Mouse (Mus musculus) megakaryocyte progenitor cell, adult 5-6 weeks (primary cell): ENCODE measurements around the gene Cebpa. TPM values are rescaled to one million over a fixed set of nuclear protein-coding genes. Genes with fewer than 3 reads are reported as not detected.

ENCODE experiments used
- ATAC-seq: replicated peaks from 2 replicates; pipeline ENCODE4 v1.8.0; 2016; ENCODE audit warnings: mild to moderate bottlenecking, moderate TSS enrichment, inconsistent platforms; ENCODE audit not compliant: poor library complexity
- total RNA-seq, 2 experiments: library from RNA; stranded (forward) in 1 of 2; stranded (reverse) in 1 of 2; fragments of 157-497, 149-512 nt in 1 of 2; fragments of 200-1000 nt in 1 of 2; gene quantifications; 2 replicates each; pipeline versions ENCODE4 v1.2.3 to v1.2.4; 2015 to 2017

The Cebpa gene
- total RNA-seq, 2 experiments from 2014 or later: 27.2 to 70.5 TPM

- ATAC-seq: no peak
Measured at GRCm38 (mm10) chr7:35119506-35120145, 533 bp downstream of the Cebpa start.

DNA sequence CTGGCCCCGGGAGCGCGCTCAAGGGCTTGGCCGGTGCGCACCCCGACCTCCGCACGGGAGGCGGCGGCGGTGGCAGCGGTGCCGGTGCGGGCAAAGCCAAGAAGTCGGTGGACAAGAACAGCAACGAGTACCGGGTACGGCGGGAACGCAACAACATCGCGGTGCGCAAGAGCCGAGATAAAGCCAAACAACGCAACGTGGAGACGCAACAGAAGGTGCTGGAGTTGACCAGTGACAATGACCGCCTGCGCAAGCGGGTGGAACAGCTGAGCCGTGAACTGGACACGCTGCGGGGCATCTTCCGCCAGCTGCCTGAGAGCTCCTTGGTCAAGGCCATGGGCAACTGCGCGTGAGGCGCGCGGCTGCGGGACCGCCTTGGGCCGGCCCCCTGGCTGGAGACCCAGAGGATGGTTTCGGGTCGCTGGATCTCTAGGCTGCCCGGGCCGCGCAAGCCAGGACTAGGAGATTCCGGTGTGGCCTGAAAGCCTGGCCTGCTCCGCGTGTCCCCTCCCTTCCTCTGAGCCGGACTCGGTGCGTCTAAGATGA lies 1.1 kb downstream of the Cebpa start:
- ATAC-seq: no peak

DNA sequence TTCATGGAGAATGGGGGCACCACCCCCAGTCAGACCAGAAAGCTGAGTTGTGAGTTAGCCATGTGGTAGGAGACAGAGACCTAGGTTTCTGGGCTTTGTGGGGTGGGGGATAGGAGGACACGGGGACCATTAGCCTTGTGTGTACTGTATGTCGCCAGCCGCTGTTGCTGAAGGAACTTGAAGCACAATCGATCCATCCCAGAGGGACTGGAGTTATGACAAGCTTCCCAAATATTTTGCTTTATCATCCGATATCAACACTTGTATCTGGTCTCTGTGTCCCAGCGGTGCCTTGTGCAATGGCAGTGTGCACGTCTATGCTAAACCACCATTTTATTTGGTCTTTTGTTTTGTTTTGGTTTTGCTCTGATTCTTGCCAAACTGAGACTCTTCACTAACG lies 2.1 kb downstream of the Cebpa start:
- no peak for ATAC-seq

DNA sequence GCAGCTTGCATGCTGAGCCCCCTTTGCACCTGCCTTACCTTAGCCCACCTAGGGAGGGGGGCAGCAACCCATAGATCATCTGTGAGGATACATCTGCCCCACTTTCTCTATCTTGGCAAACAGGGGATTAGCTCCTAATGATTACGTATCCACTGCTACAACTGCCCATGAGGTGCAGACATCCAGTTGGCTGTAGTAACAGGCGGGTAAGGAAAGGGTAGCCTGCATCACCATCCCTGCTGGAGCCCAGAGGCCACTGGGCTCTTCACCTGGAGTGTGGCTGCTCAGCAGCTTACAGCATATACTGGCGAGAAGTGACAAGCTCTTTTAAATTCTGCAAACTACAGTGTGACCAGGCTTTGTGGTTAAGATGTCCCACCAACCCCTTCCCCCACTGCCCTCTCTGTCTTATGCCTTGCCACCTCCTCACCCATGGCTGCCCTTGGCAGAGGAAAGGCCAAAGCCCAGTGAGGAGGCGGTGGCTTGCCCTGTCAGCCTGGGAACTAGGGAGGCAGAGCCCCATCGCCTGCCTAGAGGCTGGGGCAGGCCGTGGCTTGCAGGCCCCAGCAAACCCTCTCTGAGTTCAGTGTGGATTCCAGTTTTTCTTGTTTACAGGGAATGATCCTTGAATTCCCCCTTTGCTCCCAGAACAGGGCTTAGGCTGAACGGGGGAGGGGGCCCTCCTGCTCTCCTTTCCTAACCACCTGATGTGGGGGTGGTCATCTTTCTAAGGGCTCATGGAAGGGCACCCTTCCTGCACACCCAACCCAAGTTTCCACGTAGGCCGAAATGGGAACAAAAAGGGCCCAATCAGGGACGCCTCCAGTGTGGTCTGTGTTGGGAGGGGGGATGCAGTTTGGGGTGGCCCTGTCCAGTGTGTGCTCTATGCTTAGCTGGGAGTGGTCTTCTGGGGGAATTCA lies 3.6 kb downstream of the Cebpa start:
- no peak for ATAC-seq

- no peak for ATAC-seq
Measured at GRCm38 (mm10) chr7:35123431-35123953, 4.4 kb downstream of the Cebpa start.

- ATAC-seq: no peak
Measured at GRCm38 (mm10) chr7:35124216-35124615, 5.1 kb downstream of the Cebpa start.

- peak; percentile 52 for ATAC-seq
Measured at GRCm38 (mm10) chr7:35124745-35125144, 5.7 kb downstream of the Cebpa start.

GRCm38 (mm10) chr7:35125971-35126370 lies 6.9 kb downstream of the Cebpa start:
- no peak for ATAC-seq

DNA sequence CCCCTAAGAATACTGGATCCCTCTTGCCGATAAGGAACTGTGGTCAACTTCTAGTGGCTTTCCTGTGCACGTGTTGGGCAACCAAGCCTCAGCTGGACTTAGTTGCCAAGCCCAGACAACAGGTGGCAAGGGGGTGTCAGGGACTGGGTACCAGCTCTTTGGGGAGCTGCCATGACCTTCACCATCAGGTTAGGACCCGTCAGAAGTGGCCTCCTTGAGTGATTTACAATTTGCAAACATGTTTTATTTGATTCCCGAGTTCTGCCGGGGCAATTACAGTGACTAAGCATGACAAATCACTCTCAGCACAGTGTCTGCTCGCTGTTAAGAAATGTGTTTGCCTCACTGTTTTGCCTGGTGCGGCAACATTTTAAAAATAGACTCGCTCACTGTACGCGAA lies 7.9 kb downstream of the Cebpa start:
- ATAC-seq: peak; percentile 48

GRCm38 (mm10) chr7:35127721-35128120 lies 8.6 kb downstream of the Cebpa start:
- peak; percentile 50 for ATAC-seq

DNA sequence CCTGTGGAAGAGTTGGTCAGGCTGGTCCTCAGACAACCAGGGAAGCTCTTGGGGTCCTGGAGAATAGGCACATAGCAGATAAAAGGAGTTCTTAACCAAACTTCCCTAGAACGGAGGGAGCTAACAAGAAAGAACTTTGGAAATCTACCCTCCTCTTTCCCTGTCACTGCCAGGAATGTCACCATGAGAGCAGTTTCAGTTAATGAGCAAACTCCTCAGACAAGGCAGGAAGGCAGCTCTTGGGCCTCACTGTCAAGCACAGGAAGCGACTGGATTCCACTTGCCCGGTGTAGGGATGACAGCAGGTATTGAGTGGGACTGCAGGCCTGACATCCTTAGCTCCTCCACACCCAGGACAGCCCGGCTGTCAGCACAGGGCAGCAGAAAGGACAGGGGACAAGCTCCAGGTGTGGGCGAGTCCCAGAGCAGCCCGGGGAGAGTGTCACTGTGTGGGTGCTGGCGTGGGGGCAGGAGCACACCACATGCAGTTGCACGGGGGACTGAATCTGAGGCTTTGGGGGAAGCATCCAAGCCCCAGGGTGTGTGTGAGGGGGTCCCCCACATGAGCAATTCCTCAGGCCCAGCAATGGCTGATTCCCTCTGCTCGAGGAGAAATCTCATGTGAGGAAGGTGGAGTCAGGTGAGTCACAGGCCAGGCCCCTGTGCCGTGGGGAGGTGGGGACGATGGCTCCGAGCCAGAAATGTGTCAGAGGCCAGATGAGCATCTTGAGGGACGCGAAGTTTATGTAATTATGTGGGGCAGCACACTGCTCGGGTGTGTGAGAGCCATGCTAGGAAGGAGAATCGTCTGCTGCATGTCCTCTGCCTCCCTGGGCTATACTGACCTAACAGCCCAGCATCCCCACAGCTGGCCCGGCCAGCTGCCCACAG lies 9.8 kb downstream of the Cebpa start:
- ATAC-seq: no peak

DNA sequence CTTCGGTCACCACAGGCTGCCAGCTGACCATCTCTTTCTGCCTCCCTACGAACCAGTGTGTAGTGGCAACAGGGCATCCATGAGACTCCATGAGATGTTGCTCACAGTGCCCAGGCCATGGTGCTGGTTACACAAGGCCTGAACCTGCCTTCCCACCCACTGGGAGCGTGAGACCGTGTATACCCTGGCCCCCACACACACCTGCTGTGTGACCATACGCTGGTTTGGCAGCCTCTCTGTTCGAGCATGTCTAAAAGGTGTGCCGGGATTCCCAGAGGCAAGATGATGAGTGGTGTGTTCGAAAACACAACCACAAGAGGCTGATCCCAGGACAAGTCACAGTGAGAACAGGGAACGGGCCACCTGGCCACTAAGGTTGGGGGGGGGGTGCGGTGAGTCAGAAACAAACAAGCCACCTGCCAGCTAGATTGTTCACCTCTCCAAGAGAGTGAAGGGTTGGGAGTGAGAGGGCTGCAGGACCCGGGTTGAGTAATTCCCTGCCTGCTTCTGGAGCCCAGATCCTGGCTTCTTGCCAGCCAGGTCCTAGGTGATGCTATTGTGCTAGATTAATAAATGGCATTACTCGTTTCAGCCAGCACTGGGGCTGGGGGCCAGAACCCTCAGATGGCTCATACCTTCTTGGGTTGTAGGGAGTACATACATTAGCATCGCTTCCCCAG lies 11.1 kb downstream of the Cebpa start:
- no peak for ATAC-seq

GRCm38 (mm10) chr7:35130888-35131287 lies 11.8 kb downstream of the Cebpa start:
- ATAC-seq: no peak

DNA sequence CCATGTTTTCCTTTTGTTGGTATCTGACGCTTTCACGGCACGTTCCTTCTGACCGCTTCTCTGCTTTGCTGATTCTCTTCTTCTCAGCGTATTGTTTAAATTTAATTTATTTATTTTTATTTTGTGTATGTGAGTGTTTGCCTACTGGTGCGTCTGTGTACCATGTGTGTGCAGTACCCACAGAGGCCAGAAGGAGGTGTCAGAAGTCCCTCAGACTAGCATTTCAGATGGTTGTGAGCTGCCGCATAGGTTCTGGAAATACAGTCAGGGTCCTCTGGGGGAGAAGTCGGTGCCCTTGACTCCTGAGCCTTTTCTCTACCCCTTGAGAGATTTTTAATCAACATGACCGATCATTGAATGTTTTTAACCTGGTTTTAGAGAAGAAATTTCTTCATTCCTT lies 12.5 kb downstream of the Cebpa start:
- no peak for ATAC-seq

DNA sequence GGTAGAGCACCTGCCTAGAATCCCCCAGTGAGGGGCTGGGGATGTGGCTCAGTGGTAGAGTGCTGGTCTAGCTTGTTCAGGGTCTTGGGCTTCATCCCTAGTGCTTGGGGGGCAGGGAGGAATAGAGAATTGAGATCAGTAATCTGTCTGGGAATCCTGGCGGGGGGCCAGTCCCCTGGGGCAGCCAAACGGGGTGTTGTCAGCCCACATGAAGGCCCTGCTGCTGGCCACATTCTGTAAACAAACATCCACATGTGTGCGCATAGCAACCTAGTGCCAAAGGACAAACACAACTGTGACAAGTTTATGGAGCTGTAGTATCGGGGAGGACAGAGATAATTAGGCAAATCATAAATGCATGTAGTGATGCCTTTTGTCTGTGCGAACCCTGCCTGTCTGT lies 15.5 kb downstream of the Cebpa start:
- no peak for ATAC-seq

DNA sequence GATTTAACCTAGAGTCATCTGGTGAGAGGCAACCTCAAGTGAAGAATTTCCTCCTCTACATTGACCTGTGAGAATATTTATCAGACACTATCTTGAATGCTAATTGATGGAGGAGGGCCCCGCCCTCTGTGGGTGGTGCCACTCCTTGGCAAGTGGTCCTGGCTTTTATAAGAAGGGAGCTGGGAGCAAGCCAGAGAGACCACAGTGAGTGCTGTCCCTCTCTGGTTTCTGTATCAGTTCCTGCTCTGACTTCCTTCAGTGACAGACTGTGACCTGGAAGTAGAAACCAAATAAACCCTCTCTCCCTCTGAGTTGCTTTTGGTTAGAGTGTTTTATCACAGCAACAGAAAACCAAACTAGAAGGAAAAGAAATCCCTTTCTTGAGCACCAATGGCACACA lies 18.4 kb downstream of the Cebpa start:
- ATAC-seq: peak; percentile 32; the same call in 1 of the 2 replicates

- ATAC-seq: no peak
Measured at GRCm38 (mm10) chr7:35138481-35138880, 19.4 kb downstream of the Cebpa start.

GRCm38 (mm10) chr7:35139880-35140279 lies 20.8 kb downstream of the Cebpa start:
- peak; percentile 74 for ATAC-seq

GRCm38 (mm10) chr7:35141519-35141918 lies 22.4 kb downstream of the Cebpa start:
- no peak for ATAC-seq

GRCm38 (mm10) chr7:35142522-35142921 lies 23.4 kb downstream of the Cebpa start:
- ATAC-seq: no peak
